Mouse (Mus musculus): ENCODE measurements at regions not wholly inside any gene's neighbourhood (a gene's known extent, or its start where the extent isn't known, plus 50 kb on each side); places are given as distances from the start of the nearest gene placed in this dataset.
A peak's percentile ranks its signal among the peaks of the same experiment; 100 is the strongest.

GRCm38 (mm10) chr13:59964981-59965380, 142.0 kb upstream of the Tut7 start:
- no peak for DNase-seq (ENCODE audit: low spot score in 2 of 2)

- no peak for DNase-seq (ENCODE audit: low spot score in 2 of 2)
These were observed 140.0 kb upstream of the Tut7 start for GRCm38 (mm10) chr13:59962676-59963664.

- no peak for DNase-seq (ENCODE audit: low spot score in 2 of 2)
These were observed 133.5 kb upstream of the Tut7 start for GRCm38 (mm10) chr13:59956441-59956840.

- no peak for DNase-seq (ENCODE audit: low spot score in 2 of 2)
These were observed 129.9 kb upstream of the Tut7 start for GRCm38 (mm10) chr13:59952809-59953208.

GRCm38 (mm10) chr13:59952116-59952515, 129.2 kb upstream of the Tut7 start:
- no peak for DNase-seq (ENCODE audit: low spot score in 2 of 2)

GRCm38 (mm10) chr13:59950281-59950680, 127.3 kb upstream of the Tut7 start:
- no peak for DNase-seq (ENCODE audit: low spot score in 2 of 2)

GRCm38 (mm10) chr13:59949471-59949870, 126.5 kb upstream of the Tut7 start:
- no peak for DNase-seq (ENCODE audit: low spot score in 2 of 2)

GRCm38 (mm10) chr13:59948496-59949138, 125.7 kb upstream of the Tut7 start:
- no peak for DNase-seq (ENCODE audit: low spot score in 2 of 2)

GRCm38 (mm10) chr13:59947461-59947860, 124.5 kb upstream of the Tut7 start:
- DNase-seq (ENCODE audit: low spot score in 2 of 2): no peak

GRCm38 (mm10) chr13:59946509-59946908, 123.6 kb upstream of the Tut7 start:
- no peak for DNase-seq (ENCODE audit: low spot score in 2 of 2)

GRCm38 (mm10) chr13:59945631-59946030, 122.7 kb upstream of the Tut7 start:
- no peak for DNase-seq (ENCODE audit: low spot score in 2 of 2)

GRCm38 (mm10) chr13:59943602-59944140, 120.7 kb upstream of the Tut7 start:
- no peak for DNase-seq (ENCODE audit: low spot score in 2 of 2)

GRCm38 (mm10) chr13:59943020-59943419, 120.1 kb upstream of the Tut7 start:
- no peak for DNase-seq (ENCODE audit: low spot score in 2 of 2)

- DNase-seq (ENCODE audit: low spot score in 2 of 2): no peak
These were observed 118.6 kb upstream of the Tut7 start for GRCm38 (mm10) chr13:59941519-59941918.

GRCm38 (mm10) chr13:59940414-59941205, 117.7 kb upstream of the Tut7 start:
- DNase-seq (ENCODE audit: low spot score in 2 of 2): no peak

- DNase-seq (ENCODE audit: low spot score in 2 of 2): no peak
These were observed 116.9 kb upstream of the Tut7 start for GRCm38 (mm10) chr13:59939886-59940285.

GRCm38 (mm10) chr13:59937147-59937546, 114.2 kb upstream of the Tut7 start:
- no peak for DNase-seq (ENCODE audit: low spot score in 2 of 2)

GRCm38 (mm10) chr13:59934556-59934955, 111.6 kb upstream of the Tut7 start:
- no peak for DNase-seq (ENCODE audit: low spot score in 2 of 2)

- DNase-seq (ENCODE audit: low spot score in 2 of 2): no peak
These were observed 111.1 kb upstream of the Tut7 start for GRCm38 (mm10) chr13:59934093-59934492.

GRCm38 (mm10) chr13:59927379-59928111, 104.6 kb upstream of the Tut7 start:
- peak; percentile 36 to 54 for DNase-seq (ENCODE audit: low spot score in 2 of 2)
